Mouse (Mus musculus): ENCODE data around the gene Asic1.

DNA sequence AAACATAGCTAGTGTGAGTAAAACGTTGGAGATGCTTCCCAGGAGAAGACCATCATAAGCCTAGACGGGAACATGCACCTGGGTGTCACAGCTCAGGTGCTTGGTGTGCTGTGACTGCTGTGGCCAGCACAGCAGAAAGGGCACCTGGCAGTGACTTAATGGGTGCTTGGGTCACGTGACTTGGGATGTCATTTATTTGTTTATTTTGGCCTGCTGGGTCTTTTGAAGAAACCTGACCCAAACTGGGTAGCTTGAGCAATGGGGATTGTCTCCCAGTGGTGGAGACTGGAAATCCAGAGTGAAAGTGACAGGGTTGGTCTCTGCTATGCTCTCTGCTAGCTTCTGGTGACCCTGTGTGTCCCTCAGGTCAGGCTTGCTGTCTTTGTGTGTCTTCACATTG lies 41.3 kb downstream of the Asic1 start:
- TF ChIP-seq CTCF (IDR thresholded peaks at IDR 0.05; ENCODE audit: insufficient read depth, low read depth, low read length) = no peak
- TF ChIP-seq POLR2A (IDR thresholded peaks at IDR 0.05; ENCODE audit: insufficient read depth, low read depth, low read length) = no peak
